Mouse (Mus musculus): ENCODE measurements around the gene Mfap1b.

DNA sequence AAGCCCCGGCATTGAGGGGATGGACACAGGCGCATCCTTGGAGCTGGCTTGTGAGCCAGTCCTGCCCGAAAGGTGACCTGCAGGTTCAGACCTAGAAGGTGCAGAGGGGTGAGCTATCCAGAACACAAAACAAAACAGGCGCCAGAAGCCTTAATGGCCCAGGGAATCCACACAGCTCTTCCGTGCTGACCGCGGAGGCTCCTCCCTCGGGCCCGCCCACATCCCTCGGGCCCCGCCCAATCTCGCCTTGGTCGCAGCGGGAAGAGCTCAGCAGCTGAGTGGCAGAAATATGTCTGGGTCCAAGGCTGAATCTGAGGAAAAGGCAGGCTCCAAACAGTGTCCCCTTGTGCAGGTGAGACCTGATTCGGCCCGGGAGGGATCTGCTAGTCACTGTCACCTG, 35.7 kb upstream of the Mfap1b start:
- TF ChIP-seq CTCF (IDR thresholded peaks at IDR 0.05 in 2 of 3, conservative IDR thresholded peaks at IDR 0.05 in 1 of 3; ENCODE audit: control insufficient read depth in 1 of 3, insufficient read depth in 1 of 3, low read depth in 2 of 3, low read length in 3 of 3, poor library complexity in 1 of 3, severe bottlenecking in 1 of 3) (no peak), POLR2A (IDR thresholded peaks at IDR 0.05; ENCODE audit: control insufficient read depth in 1 of 2, insufficient read depth in 1 of 2, low read depth in 1 of 2, low read length in 2 of 2, poor library complexity in 1 of 2) (no peak), BHLHE40 (IDR thresholded peaks at IDR 0.05; ENCODE audit: borderline replicate concordance, low read depth, low read length) (no peak), HCFC1 (IDR thresholded peaks at IDR 0.05; ENCODE audit: low read depth, low read length) (no peak), MAZ (IDR thresholded peaks at IDR 0.05; ENCODE audit: low read depth, low read length) (no peak), JUND (IDR thresholded peaks at IDR 0.05; ENCODE audit: low read depth, low read length) (no peak), ZC3H11A (IDR thresholded peaks at IDR 0.05; ENCODE audit: low read depth, low read length) (no peak), USF1 (IDR thresholded peaks at IDR 0.05; ENCODE audit: low read depth, low read length) (no peak), EP300 (IDR thresholded peaks at IDR 0.05; ENCODE audit: low read depth in 1 of 2, low read length in 2 of 2) (no peak), ETS1 (IDR thresholded peaks at IDR 0.05; ENCODE audit: low read depth, low read length) (no peak), NELFE (IDR thresholded peaks at IDR 0.05; ENCODE audit: low read depth, low read length) (no peak), E2F4 (IDR thresholded peaks at IDR 0.05; ENCODE audit: borderline replicate concordance, low read depth, low read length) (no peak), TCF12 (IDR thresholded peaks at IDR 0.05; ENCODE audit: low read depth, low read length) (no peak), TAL1 (IDR thresholded peaks at IDR 0.05; ENCODE audit: low read length) (no peak)

Measured in MEL (cell line).